Mouse (Mus musculus) cerebellum, adult 2 months (tissue): Measurements from ENCODE around the gene Gm10721.
"Not testable (repeated sequence)": the region's sequence is repeated elsewhere in the genome, so short reads cannot be mapped to it uniquely, and the experiment has no call there.

ENCODE experiments used
- CTCF ChIP-seq: fragments of 200-500 bp; IDR thresholded peaks from 2 replicates; pipeline ENCODE4 v1.5.1; 2011; ENCODE audit warnings: low read depth, mild to moderate bottlenecking, control low read depth, low read length, moderate library complexity, borderline replicate concordance; ENCODE audit not compliant: insufficient read depth
- POLR2A ChIP-seq: fragments of 200-500 bp; IDR thresholded peaks from 2 replicates; pipeline ENCODE4 v1.6.1; 2011; ENCODE audit warnings: low read length, control low read depth, borderline replicate concordance; ENCODE audit not compliant: insufficient read depth

DNA sequence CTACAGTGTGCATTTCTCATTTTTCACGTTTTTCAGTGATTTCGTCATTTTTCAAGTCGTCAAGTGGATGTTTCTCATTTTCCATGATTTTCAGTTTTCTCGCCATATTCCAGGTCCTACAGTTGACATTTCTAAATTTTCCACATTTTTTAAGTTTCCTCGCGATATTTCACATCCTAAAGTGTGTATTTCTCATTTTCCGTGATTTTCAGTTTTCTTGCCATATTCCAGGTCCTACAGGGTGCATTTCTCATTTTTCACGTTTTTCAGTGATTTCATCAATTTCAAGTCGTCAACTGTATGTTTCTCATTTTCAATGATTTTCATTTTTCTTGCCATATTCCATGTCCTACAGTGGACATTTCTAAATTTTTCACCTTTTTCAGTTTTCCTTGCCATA, 2.4 kb downstream of the Gm10721 start, which contains the start of gene Gm10720:
- not testable (repeated sequence) for TF ChIP-seq CTCF, POLR2A
